Mouse (Mus musculus) megakaryocyte, embryonic 14.5 days (primary cell): Measurements from ENCODE around the gene Prcd.

Experiments
- FLI1 ChIP-seq: IDR thresholded peaks from 2 replicates; pipeline ENCODE4 v1.6.1; 2012; ENCODE audit warnings: low read length, inconsistent platforms, mixed read lengths
- GATA1 ChIP-seq: IDR thresholded peaks from 3 replicates; pipeline ENCODE4 v1.6.1; 2012; ENCODE audit warnings: mixed read lengths, low read length, inconsistent platforms, borderline replicate concordance

DNA sequence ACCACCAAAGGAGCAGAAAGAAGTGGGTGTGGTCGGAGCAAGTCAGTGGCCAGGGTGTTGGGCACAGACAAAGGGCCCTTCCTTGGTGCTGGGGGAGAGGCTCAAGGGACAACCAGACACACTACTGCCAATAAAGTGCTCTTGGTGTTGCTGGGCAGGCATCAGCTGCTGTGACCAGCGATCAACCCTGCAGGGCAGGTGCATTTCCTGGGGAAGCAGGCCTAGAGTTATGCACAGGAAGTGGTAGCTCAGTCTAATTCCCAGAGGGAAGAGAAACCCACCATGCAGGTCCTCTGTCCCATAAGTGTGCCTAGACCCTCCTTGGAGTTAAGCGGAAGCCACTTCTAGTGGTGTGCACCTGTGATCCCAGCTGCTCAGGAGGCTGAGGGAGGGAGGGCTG lies 45.6 kb upstream of the Prcd start:
- TF ChIP-seq GATA1: no peak
- TF ChIP-seq FLI1: no peak
